In genomic region chr7:27378431-27378830, GRCm38 (mm10) we compare ENCODE assay signal across 9 mouse cellular contexts. TPM values are rescaled to one million over a fixed set of nuclear protein-coding genes. Genes with fewer than 3 reads are reported as not detected.
DNase-seq lines count a peak whose midpoint lies in the region; ATAC-seq lines count a peak whose summit lies in the region.
"Had no signal": no experiment of that assay in that cellular context is flagged by ENCODE, and none has a peak within 500 bp of the region (broad histone marks: within the 10 kb centered on the region; RNA-seq: fewer than 3 reads in every experiment).

No protein-coding gene starts in this region.

- DNase-seq in hindbrain, embryonic 11.5 days (ENCODE audit: low spot score) = peak; percentile 49
- peak; percentile 54 for DNase-seq in A20 (ENCODE audit: low read depth, low spot score)
- peak; percentile 79 for DNase-seq in ZHBTc4 (ENCODE audit: low read depth, low spot score)
- peak; percentile 34 to 54 for DNase-seq in lung, adult 18-20 months
- DNase-seq in spleen, postnatal 14 days (ENCODE audit: low spot score in 2 of 2) = no peak
- DNase-seq in heart, adult 8-10 months (ENCODE audit: low spot score) = no peak

- no peaks in the 10 kb centered on the region for H3K36me3 ChIP-seq in hindbrain, embryonic 11.5 days (ENCODE audit: control insufficient read depth, insufficient read depth, low read length)
- H3K36me3 ChIP-seq in hindbrain, embryonic 12.5 days = no peaks in the 10 kb centered on the region
- peaks cover 3% of the 10 kb centered on the region; the same call in 1 of the 2 replicates for H3K36me3 ChIP-seq in midbrain, embryonic 16.5 days (ENCODE audit: control insufficient read depth, insufficient read depth, low read length)

- WGBS in hindbrain, embryonic 11.5 days = 21% methylated on average over 4 of the region's 4 CpGs
- WGBS in hindbrain, embryonic 12.5 days = 19% methylated on average over 4 of the region's 4 CpGs
- WGBS in midbrain, embryonic 16.5 days = 23% methylated on average over 4 of the region's 4 CpGs

- no peak overlapping the region for H3K4me3 ChIP-seq in hindbrain, embryonic 11.5 days (ENCODE audit: low read depth, low read length)
- no peak overlapping the region for H3K4me3 ChIP-seq in hindbrain, embryonic 12.5 days
- H3K4me3 ChIP-seq in midbrain, embryonic 16.5 days (ENCODE audit: low read depth, low read length) = no peak overlapping the region

- no peaks in the 10 kb centered on the region for H3K9me3 ChIP-seq in hindbrain, embryonic 11.5 days (ENCODE audit: control insufficient read depth, low read length)
- no peaks in the 10 kb centered on the region for H3K9me3 ChIP-seq in hindbrain, embryonic 12.5 days (replicated peaks)
- H3K9me3 ChIP-seq in midbrain, embryonic 16.5 days (replicated peaks; ENCODE audit: control insufficient read depth, low read length, poor library complexity, severe bottlenecking) = no peaks in the 10 kb centered on the region

- no peaks in the 10 kb centered on the region for H3K4me1 ChIP-seq in hindbrain, embryonic 11.5 days (replicated peaks; ENCODE audit: control insufficient read depth, insufficient read depth, low read length)
- H3K4me1 ChIP-seq in hindbrain, embryonic 12.5 days = peaks cover 5% of the 10 kb centered on the region; the same call in 1 of the 2 replicates
- H3K4me1 ChIP-seq in midbrain, embryonic 16.5 days (ENCODE audit: control insufficient read depth, insufficient read depth, low read length) = no peaks in the 10 kb centered on the region

- no peak overlapping the region for H3K9ac ChIP-seq in hindbrain, embryonic 11.5 days (ENCODE audit: low read depth, low read length)
- H3K9ac ChIP-seq in hindbrain, embryonic 12.5 days = no peak overlapping the region
- H3K9ac ChIP-seq in midbrain, embryonic 16.5 days (ENCODE audit: low read depth, low read length) = no peak overlapping the region

- no peak overlapping the region for H3K4me2 ChIP-seq in hindbrain, embryonic 11.5 days (replicated peaks; ENCODE audit: low read depth, low read length)
- H3K4me2 ChIP-seq in hindbrain, embryonic 12.5 days (replicated peaks) = no peak overlapping the region
- no peak overlapping the region for H3K4me2 ChIP-seq in midbrain, embryonic 16.5 days (ENCODE audit: low read length)

- ATAC-seq in hindbrain, embryonic 11.5 days (ENCODE audit: low FRiP score) = no peak
- no peak for ATAC-seq in hindbrain, embryonic 12.5 days (ENCODE audit: low FRiP score)
- ATAC-seq in midbrain, embryonic 16.5 days = no peak

- no peak overlapping the region for H3K27ac ChIP-seq in hindbrain, embryonic 11.5 days (ENCODE audit: low read depth, low read length)
- H3K27ac ChIP-seq in hindbrain, embryonic 12.5 days = no peak overlapping the region
- H3K27ac ChIP-seq in midbrain, embryonic 16.5 days (ENCODE audit: low read length) = no peak overlapping the region

- H3K27me3 ChIP-seq in hindbrain, embryonic 11.5 days (ENCODE audit: control insufficient read depth, insufficient read depth, low read length) = peaks cover 25% of the 10 kb centered on the region
- H3K27me3 ChIP-seq in hindbrain, embryonic 12.5 days = peaks cover 63% of the 10 kb centered on the region
- H3K27me3 ChIP-seq in midbrain, embryonic 16.5 days (ENCODE audit: control insufficient read depth, insufficient read depth, low read depth, low read length) = peaks cover 42% of the 10 kb centered on the region

RNA-seq across cellular contexts. Expression of gene Gm20479, which starts 21.2 kb away (rescaled TPM):
- polyA plus RNA-seq in hindbrain, embryonic 11.5 days (2014; fragmentation: Nextera tagmentation; extraction: Ambion mirVana) = 0.33 and 0.57 TPM in 2 replicates
- 0.43 and 0.59 TPM in 2 replicates for polyA plus RNA-seq in hindbrain, embryonic 12.5 days (2016; fragmentation: Nextera tagmentation; extraction: Ambion mirVana)
- total RNA-seq in heart, adult 8-10 months (2022) = not detected
- polyA plus RNA-seq in midbrain, embryonic 16.5 days (2015; fragmentation: Nextera tagmentation; extraction: Ambion mirVana) = not detected in 2 replicates
- total RNA-seq: left cerebral cortex, postnatal 25 days had no signal

RNA-seq across cellular contexts. Expression of gene Shkbp1, which starts 22.6 kb away (rescaled TPM):
- polyA plus RNA-seq in hindbrain, embryonic 11.5 days (2014; fragmentation: Nextera tagmentation; extraction: Ambion mirVana) = 51.5 and 56.7 TPM in 2 replicates
- 72.4 and 76.2 TPM in 2 replicates for polyA plus RNA-seq in hindbrain, embryonic 12.5 days (2016; fragmentation: Nextera tagmentation; extraction: Ambion mirVana)
- 1 to 10 TPM; 4.8 to 8.0 (median 6.0) TPM for total RNA-seq in heart, adult 8-10 months (2022)
- 47.4 and 55.1 TPM in 2 replicates for polyA plus RNA-seq in midbrain, embryonic 16.5 days (2015; fragmentation: Nextera tagmentation; extraction: Ambion mirVana)

RNA-seq across cellular contexts. Expression of gene Ltbp4, which starts 40.9 kb away (rescaled TPM):
- polyA plus RNA-seq in hindbrain, embryonic 11.5 days (2014; fragmentation: Nextera tagmentation; extraction: Ambion mirVana) = 2.4 and 3.9 TPM in 2 replicates
- polyA plus RNA-seq in hindbrain, embryonic 12.5 days (2016; fragmentation: Nextera tagmentation; extraction: Ambion mirVana) = 8.7 and 8.9 TPM in 2 replicates
- total RNA-seq in heart, adult 8-10 months (2022) = 100 to 1,000 TPM; 166 to 198 (median 187) TPM
- polyA plus RNA-seq in midbrain, embryonic 16.5 days (2015; fragmentation: Nextera tagmentation; extraction: Ambion mirVana) = 14.1 and 14.3 TPM in 2 replicates

Comparison
In these comparisons a context has a peak if more than half of its experiments do, and no peak if none do; other contexts are left out.
1. DNase-seq: peak in hindbrain, embryonic 11.5 days (single experiment), A20 (single experiment), ZHBTc4 (single experiment) and lung, adult 18-20 months (2 of 2); none in spleen, postnatal 14 days (0 of 2) and heart, adult 8-10 months (single experiment).